Mouse (Mus musculus) hindbrain, embryonic 10.5 days (tissue): Measurements from ENCODE around the gene Pcsk4. TPM values are rescaled to one million over a fixed set of nuclear protein-coding genes. Genes with fewer than 3 reads are reported as not detected.
A peak's percentile ranks its signal among the peaks of the same experiment; 100 is the strongest.

Experiments used
- DNase-seq: peaks from one replicate; pipeline ENCODE4 v3.0.0-alpha.2; 2017; ENCODE audit warnings: low spot score
- H3K27ac ChIP-seq: fragments of 300-500 bp; sonication (generic); 2 replicates; pipeline ENCODE4 v1.5.1; 2016; ENCODE audit warnings: mild to moderate bottlenecking, moderate library complexity
- H3K27me3 ChIP-seq: fragments of 300-500 bp; sonication (generic); 2 replicates; pipeline ENCODE4 v1.6.1; 2016; ENCODE audit warnings: mild to moderate bottlenecking; ENCODE audit not compliant: poor library complexity, insufficient read depth, severe bottlenecking
- H3K36me3 ChIP-seq: fragments of 300-500 bp; sonication (generic); 2 replicates; pipeline ENCODE4 v1.6.1; 2016; ENCODE audit warnings: mild to moderate bottlenecking, moderate library complexity
- H3K4me1 ChIP-seq: fragments of 300-500 bp; sonication (generic); replicated peaks from 2 replicates; pipeline ENCODE4 v1.6.1; 2016; ENCODE audit warnings: mild to moderate bottlenecking
- H3K4me3 ChIP-seq: fragments of 300-500 bp; sonication (generic); 2 replicates; pipeline ENCODE4 v1.5.1; 2016; ENCODE audit warnings: mild to moderate bottlenecking, moderate library complexity
- H3K9me3 ChIP-seq: fragments of 300-500 bp; sonication (generic); 2 replicates; pipeline ENCODE4 v1.6.1; 2016; ENCODE audit warnings: mild to moderate bottlenecking, moderate library complexity
- WGBS: fragments of 180-500 bp; shearing (Covaris S2); methylation state at CpG from one replicate; pipeline ENCODE4 v1.1.7; 2016; 5-methylcytosine and 5-hydroxymethylcytosine counted together
- polyA plus RNA-seq: library from polyadenylated mRNA; unstranded; fragments of >200 nt; fragmentation: Nextera tagmentation; extraction: Ambion mirVana; gene quantifications from 2 replicates; pipeline ENCODE4 v1.2.1, GENCODE M21; 2016

Pcsk4 gene
- polyA plus RNA-seq, 1 experiment from 2014 or later, result 3.3 TPM

DNA sequence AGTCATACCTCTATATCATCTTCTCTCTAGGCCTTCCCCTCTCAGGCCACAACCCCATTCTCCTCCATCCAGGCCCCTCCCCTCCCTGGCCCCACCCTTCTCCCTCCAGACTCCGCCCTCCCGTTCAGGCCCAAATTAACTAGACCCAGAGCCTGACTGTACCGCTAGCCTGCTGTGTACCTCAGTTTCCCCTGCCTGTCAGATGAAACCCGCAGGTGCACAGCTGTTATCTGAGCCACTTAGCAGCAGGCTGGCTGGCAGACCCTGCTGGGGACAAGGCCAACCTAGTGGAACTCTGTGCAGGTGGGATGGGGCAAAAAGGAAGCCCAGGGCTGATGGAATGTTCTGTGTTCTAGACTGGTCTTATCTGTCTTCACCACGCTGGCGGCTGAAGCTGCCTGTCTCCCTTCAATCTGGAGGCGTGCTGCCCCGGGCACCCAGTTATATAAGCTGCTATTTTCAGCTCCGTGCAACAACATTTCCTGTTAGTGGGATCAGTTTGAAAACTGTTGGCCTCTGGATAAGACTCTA is 14.9 kb upstream of the Pcsk4 start:
- no peaks in the 10 kb centered on the region for H3K9me3 ChIP-seq
- H3K27me3 ChIP-seq, result peaks cover 99% of the 10 kb centered on the region
- 40% methylated on average over 9 of the region's 9 CpGs for WGBS
- no peak for DNase-seq
- peak overlapping the region; percentile 32; the same call in 1 of the 2 replicates for H3K4me3 ChIP-seq
- no peak overlapping the region for H3K27ac ChIP-seq
- peaks cover 76% of the 10 kb centered on the region for H3K4me1 ChIP-seq
- no peaks in the 10 kb centered on the region for H3K36me3 ChIP-seq

DNA sequence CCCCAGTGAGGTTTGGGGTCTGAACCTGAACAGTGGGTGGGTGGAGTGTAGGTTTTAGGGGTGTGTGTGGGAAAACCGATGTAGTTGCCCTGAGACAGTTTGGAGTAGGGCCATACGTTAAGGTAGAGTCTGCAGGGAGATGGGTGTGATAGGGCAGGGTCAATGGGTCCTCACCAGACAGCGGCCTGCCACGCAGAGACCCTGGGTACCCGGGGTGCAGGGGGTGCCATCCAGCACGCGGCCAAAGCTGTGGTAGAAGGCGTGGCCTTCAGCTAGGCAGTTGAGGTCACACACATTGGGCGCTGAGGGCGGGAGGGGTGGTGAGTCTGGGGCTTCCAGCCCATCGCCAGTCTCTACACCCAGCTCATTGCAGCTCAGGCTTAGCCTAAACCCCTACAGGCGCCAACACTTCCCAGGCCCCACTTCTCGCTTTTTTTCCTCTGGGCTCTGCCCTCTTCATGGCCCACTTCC is 14.2 kb upstream of the Pcsk4 start:
- DNase-seq, result no peak
- Histone ChIP-seq H3K27me3 (peaks cover 93% of the 10 kb centered on the region), H3K36me3 (no peaks in the 10 kb centered on the region), H3K4me3 (peak overlapping the region; percentile 48), H3K9me3 (no peaks in the 10 kb centered on the region), H3K27ac (no peak overlapping the region), H3K4me1 (peaks cover 69% of the 10 kb centered on the region)
- 29% methylated on average over 13 of the region's 13 CpGs for WGBS

DNA sequence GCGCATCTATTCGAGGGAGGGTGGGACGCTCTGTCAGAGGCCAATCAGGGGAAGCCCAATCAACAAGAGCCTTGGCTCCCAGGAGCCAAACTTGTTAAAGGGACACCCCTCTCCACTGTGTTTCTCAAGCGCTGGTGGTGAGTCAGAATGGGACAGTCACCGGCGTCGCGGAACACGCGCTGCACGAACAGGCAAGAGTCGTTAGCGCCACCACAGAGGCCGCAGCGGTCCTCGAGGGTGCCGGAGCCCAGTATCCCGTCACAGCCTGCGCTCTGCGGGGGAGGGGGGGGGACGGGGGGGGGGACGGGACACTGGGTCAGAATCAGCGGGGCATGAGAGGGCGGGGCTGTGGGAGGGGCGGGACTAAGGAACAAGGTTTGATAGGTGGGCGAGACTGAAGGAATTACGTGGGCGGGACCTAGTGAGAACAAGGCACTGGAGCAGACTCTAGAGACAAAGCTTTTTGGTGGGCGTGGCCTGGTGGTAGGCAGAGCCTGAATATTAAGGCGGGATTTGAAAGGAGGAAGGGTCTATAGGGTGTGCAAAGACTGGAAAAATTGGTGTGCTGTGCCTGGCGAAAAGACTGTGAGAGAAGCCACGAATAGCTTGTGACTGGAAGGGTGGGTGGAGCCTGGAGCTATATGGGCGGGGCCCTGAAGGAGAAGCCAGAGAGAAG is 13.6 kb upstream of the Pcsk4 start:
- DNase-seq, result peak; percentile 79
- Histone ChIP-seq H3K27me3 (peaks cover 93% of the 10 kb centered on the region), H3K9me3 (no peaks in the 10 kb centered on the region), H3K4me1 (peaks cover 63% of the 10 kb centered on the region), H3K27ac (no peak overlapping the region; the same call in 1 of the 2 replicates), H3K4me3 (peak overlapping the region; percentile 48), H3K36me3 (no peaks in the 10 kb centered on the region)
- WGBS, result 1% methylated on average over 32 of the region's 33 CpGs

DNA sequence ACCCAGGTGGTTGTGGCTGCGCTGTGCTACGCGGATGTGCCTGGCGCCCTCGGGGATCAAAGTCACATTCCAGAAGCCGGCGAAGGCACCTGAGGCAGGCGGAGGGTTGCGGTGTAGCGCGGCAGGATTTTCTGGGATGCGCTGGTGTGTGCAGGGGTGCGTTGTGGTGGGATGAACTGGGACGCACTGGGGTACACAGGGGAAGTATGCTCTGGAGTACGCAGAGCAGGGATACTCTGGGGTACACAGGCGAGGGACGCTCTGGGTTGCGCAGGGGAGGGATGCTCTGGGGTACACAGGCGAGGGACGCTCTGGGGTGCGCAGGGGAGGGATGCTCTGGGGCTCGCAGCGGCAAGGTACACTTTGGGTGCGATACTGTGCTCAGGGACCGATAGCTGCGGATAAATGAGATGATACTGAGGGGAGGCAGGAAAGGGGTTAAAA is 13.0 kb upstream of the Pcsk4 start:
- peak overlapping the region; percentile 48 for H3K4me3 ChIP-seq
- H3K27me3 ChIP-seq, result peaks cover 90% of the 10 kb centered on the region
- no peaks in the 10 kb centered on the region for H3K36me3 ChIP-seq
- H3K9me3 ChIP-seq, result no peaks in the 10 kb centered on the region
- no peak for DNase-seq
- 3% methylated on average over 26 of the region's 26 CpGs for WGBS
- H3K27ac ChIP-seq, result no peak overlapping the region; the same call in 1 of the 2 replicates
- H3K4me1 ChIP-seq, result peaks cover 57% of the 10 kb centered on the region

DNA sequence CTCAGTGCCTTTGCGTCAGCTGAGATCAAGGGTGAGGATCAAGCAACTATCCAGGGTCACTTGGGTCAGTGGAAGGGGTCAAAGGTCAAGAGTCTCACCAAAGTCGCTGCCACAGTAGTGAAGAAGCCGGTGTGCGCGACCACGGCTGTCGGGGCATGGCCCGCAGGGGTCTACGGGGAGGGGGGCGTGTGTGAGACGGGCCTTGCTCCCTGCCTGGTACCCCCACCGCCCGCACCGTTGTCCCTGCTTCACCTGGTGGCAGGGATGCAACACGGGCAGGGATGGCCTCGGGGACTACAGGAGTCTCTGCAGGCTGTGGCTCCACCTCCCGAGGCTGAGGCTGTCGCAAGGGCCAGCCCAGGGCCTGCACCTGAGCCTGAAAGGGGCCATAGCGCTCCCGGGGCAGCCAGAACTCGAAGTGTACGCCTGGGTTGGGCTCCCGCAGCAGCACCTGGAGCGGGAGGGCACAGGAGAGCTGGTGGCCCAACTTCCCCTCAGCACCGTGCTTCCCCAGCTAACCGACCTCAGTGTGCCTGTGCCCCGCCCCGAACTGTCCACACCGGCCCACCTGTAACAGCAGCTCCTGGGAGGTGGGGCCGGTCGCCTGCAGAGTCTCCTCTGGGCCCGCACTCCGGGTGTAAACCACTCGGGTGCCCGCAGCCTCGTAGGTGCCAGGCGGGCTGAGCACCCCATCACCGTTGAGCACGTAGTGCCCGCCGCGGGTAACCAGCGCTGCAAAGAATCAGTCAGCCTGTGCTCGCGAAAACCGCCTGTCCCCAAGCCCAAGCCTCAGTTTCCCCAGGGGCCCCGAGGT is 12.4 kb upstream of the Pcsk4 start:
- H3K27ac ChIP-seq, result peak overlapping the region; percentile 12; the same call in 1 of the 2 replicates
- peak overlapping the region; percentile 48 for H3K4me3 ChIP-seq
- peaks cover 55% of the 10 kb centered on the region for H3K4me1 ChIP-seq
- 2% methylated on average over 47 of the region's 47 CpGs for WGBS
- H3K27me3 ChIP-seq, result peaks cover 90% of the 10 kb centered on the region
- H3K9me3 ChIP-seq, result no peaks in the 10 kb centered on the region
- no peak for DNase-seq
- H3K36me3 ChIP-seq, result no peaks in the 10 kb centered on the region

DNA sequence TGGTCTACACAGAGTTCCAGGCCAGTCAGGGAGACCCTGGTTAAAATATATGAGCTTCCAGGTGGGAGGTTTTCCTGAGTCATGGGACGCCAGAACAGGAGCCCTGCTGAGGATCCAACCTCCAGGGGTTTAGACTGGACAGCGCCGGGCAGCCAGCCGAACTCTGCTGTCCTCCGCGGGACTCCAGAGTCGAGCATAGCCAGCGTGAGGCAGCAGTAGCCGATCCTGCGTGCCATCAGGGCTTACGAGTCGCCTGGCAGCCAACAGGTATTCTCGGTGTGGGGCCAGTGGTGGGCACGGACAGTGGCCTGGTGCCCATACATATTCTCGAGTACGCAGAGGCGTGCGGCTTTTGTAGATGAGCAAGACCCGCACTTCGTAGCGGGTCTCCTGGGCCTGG is 11.7 kb upstream of the Pcsk4 start:
- WGBS, result 7% methylated on average over 21 of the region's 21 CpGs
- H3K4me3 ChIP-seq, result peak overlapping the region; percentile 48
- peaks cover 55% of the 10 kb centered on the region for H3K4me1 ChIP-seq
- no peaks in the 10 kb centered on the region for H3K9me3 ChIP-seq
- peaks cover 90% of the 10 kb centered on the region for H3K27me3 ChIP-seq
- H3K36me3 ChIP-seq, result 0 out of 2 replicates have a peak, but pooled peaks cover 4% of the 10 kb centered on the region
- DNase-seq, result no peak
- H3K27ac ChIP-seq, result 0 out of 2 replicates have a peak overlapping the region, but pooled peaks have one; percentile 12

DNA sequence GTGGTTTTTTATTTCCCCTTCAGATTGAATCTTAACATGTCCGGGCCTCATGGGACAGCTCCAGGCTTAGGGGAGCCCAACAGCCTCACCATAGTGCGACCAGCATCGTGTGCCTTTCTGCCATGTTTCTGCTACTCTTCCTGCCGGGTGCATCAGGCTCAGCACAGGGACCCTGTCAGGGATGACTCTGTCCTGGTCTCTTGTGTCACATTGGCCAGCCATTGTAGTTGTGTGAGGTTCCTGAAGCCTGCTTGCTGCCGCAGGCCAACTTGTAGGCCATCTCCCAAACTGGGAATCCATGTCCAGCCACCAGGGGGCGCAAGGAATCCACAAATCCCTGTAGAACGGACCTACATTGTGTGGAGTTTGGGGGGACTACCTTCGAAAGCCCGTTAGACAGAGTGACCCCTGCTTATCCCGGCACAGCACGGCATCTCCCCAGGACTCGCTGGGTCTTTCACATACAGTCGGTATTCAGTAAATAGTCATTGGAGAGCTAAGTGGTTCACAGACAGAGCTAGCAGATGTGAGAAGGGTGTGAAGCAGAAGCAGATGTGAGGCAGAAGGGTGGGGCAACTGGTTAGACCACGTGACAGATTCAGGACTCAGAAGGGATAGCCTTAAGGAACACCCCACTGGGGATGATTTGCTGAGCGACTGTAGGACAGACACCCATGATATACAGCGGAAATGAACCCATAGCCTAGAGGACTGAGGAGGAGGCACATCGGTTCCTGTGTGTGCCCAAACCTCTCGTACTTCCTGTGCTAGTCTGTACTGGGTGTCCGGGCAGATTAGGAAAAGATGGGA is 10.8 kb upstream of the Pcsk4 start:
- H3K9me3 ChIP-seq, result no peaks in the 10 kb centered on the region
- peaks cover 12% of the 10 kb centered on the region; the same call in 1 of the 2 replicates for H3K36me3 ChIP-seq
- DNase-seq, result peak; percentile 90
- H3K4me1 ChIP-seq, result peaks cover 55% of the 10 kb centered on the region
- H3K27ac ChIP-seq, result 0 out of 2 replicates have a peak overlapping the region, but pooled peaks have one; percentile 13
- H3K27me3 ChIP-seq, result peaks cover 90% of the 10 kb centered on the region
- WGBS, result 24% methylated on average over 19 of the region's 19 CpGs
- 0 out of 2 replicates have a peak overlapping the region, but pooled peaks have one; percentile 13 for H3K4me3 ChIP-seq

DNA sequence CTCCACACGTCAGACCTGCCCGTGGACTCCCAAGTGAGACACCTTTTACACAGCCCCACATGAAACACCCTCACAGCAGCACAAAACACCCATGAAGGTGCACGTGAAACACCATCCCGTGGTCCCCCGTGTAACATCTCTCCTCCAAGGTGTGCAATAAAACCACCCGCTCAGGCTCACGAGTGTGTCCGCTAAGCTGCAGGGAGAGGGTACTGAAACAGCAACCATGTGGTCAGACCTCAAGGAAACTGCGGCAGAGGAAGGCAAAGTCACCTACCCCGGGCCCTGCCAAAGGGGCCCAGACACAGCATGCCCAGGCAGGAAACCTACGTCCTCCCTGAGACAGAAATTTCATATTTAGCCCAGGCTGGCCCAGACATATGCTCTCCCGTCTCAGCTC is 7.0 kb upstream of the Pcsk4 start:
- Histone ChIP-seq H3K9me3 (no peaks in the 10 kb centered on the region), H3K27me3 (peaks cover 81% of the 10 kb centered on the region), H3K4me3 (no peak overlapping the region), H3K36me3 (peaks cover 16% of the 10 kb centered on the region; the same call in 1 of the 2 replicates), H3K4me1 (peaks cover 39% of the 10 kb centered on the region), H3K27ac (no peak overlapping the region)
- 92% methylated on average over 12 of the region's 12 CpGs for WGBS
- no peak for DNase-seq

DNA sequence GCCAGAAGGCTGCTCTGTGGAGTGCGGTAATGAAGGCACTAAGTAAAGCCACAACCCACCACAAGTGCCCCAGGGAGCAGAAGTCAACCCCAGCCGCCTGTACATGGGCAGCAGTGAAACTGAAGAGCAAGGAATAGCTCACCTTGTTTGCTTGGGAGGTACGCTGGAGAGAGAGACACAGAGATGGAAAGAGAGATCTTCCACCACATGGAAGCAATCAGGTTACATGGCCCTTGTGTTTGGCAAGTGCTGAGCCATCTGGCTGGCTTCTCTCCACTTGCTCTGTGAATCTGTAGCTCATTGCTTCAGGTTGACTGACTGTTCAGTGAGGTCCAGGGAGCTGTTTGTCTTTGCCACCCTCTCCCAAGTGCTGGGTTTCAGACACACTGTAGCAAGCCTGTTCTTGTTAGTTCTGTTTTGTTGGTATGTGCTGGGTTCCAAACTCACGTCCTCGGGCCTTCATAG is 3.3 kb upstream of the Pcsk4 start:
- no peak overlapping the region for H3K4me3 ChIP-seq
- H3K9me3 ChIP-seq, result no peaks in the 10 kb centered on the region
- peaks cover 16% of the 10 kb centered on the region; the same call in 1 of the 2 replicates for H3K36me3 ChIP-seq
- H3K27ac ChIP-seq, result peak overlapping the region; percentile 77
- 74% methylated on average over 5 of the region's 5 CpGs for WGBS
- H3K4me1 ChIP-seq, result peaks cover 52% of the 10 kb centered on the region
- no peak for DNase-seq
- H3K27me3 ChIP-seq, result peaks cover 77% of the 10 kb centered on the region

DNA sequence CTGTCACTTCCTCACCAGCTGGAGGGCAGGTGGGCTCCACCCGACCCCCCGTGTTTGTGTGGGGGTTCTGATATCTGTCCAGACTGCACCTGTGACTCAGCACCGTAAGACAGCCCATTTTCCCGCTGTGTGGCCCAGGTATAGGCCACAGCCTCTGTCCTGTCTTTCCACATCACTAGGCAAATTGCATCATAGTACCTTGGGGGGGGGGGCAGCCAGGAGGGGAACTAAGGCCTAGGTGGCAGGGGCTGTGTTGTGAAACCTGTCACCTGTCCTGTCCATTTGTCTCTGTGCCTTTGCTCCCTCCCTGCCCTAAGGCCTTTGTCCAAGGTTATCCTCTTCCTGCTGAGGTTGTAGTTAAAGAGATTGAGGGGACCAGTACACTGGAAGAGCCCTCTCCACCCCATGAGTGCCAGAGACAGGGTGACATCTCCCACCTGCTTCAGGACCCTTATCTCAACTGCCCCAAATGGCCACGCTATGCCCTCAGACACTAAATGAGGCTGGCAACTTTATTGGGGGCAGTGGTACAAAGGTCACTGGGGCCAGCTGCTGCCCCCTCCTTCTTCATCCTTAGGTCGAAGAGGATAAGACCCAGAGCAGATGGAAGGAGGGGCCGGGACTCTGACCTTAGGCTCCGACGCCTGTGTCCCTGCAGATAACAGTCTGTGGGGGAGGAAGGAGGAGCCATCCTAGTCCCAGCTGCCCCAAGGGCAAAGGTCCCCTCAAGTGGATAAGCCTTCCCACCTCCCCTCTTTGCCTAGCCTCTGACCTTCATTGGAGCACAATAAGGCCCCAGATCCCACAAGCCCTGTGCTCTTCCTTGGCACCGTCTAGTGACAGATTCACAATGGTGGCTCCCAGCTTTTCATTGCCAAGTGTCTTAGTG is 2.6 kb upstream of the Pcsk4 start:
- peaks cover 16% of the 10 kb centered on the region; the same call in 1 of the 2 replicates for H3K36me3 ChIP-seq
- no peaks in the 10 kb centered on the region for H3K9me3 ChIP-seq
- H3K4me3 ChIP-seq, result 0 out of 2 replicates have a peak overlapping the region, but pooled peaks have one; percentile 58
- WGBS, result 64% methylated on average over 10 of the region's 10 CpGs
- DNase-seq, result no peak
- H3K27ac ChIP-seq, result peak overlapping the region; percentile 77
- H3K4me1 ChIP-seq, result peaks cover 52% of the 10 kb centered on the region
- H3K27me3 ChIP-seq, result peaks cover 77% of the 10 kb centered on the region

DNA sequence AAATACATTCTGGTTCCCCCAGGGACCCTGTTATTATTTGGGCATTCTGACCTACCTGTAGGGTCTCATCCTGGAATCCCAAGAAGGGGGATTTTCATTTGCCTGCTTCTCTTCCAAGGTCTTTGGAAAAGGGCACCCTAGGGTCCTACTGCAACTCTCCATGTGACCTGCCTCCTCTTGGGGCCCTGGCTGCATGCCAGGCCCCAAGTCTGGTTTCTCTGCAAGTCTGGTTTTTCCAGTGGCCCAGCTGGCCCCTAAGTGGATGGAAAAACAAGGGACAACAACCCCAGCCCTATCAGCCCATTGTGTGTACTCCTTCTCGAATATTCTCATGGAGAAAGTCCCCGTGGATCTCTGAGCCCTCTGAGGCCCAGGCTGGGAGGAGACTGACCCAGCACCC is 1.6 kb upstream of the Pcsk4 start:
- WGBS, result 79% methylated on average over 2 of the region's 2 CpGs
- H3K27ac ChIP-seq, result peak overlapping the region; percentile 71; the same call in 1 of the 2 replicates
- H3K4me3 ChIP-seq, result peak overlapping the region; percentile 58
- H3K4me1 ChIP-seq, result peaks cover 52% of the 10 kb centered on the region
- peaks cover 11% of the 10 kb centered on the region; the same call in 1 of the 2 replicates for H3K36me3 ChIP-seq
- DNase-seq, result no peak
- peaks cover 73% of the 10 kb centered on the region for H3K27me3 ChIP-seq
- H3K9me3 ChIP-seq, result no peaks in the 10 kb centered on the region
